Mouse (Mus musculus) olfactory bulb, adult 2 months (tissue): Measurements from ENCODE around the gene Gdf11. TPM values are rescaled to one million over a fixed set of nuclear protein-coding genes. Genes with fewer than 3 reads are reported as not detected.
A peak's percentile ranks its signal among the peaks of the same experiment; 100 is the strongest.

ENCODE experiments used
- H3K27ac ChIP-seq: fragments of 200-500 bp; 2 replicates; pipeline ENCODE4 v1.5.1; 2012; ENCODE audit warnings: low read depth, low read length; ENCODE audit not compliant: insufficient read depth
- H3K4me1 ChIP-seq: fragments of 200-500 bp; 2 replicates; pipeline ENCODE4 v1.6.1; 2012; ENCODE audit warnings: low read length; ENCODE audit not compliant: control insufficient read depth, insufficient read depth
- H3K4me3 ChIP-seq: fragments of 200-500 bp; 2 replicates; pipeline ENCODE4 v1.5.1; 2012; ENCODE audit warnings: mild to moderate bottlenecking, low read depth, low read length, moderate library complexity; ENCODE audit not compliant: insufficient read depth
- CTCF ChIP-seq: fragments of 200-500 bp; IDR thresholded peaks from 2 replicates; pipeline ENCODE4 v1.5.1; 2012; ENCODE audit warnings: low read depth, mild to moderate bottlenecking, low read length, moderate library complexity; ENCODE audit not compliant: insufficient read depth
- POLR2A ChIP-seq: fragments of 200-500 bp; IDR thresholded peaks from 2 replicates; pipeline ENCODE4 v1.6.1; 2012; ENCODE audit warnings: mild to moderate bottlenecking, low read depth, low read length, moderate library complexity; ENCODE audit not compliant: insufficient read depth
- WGBS: fragments of 180-500 bp; shearing (Covaris S2); methylation state at CpG from one replicate; pipeline ENCODE4 v1.1.7; 2018; 5-methylcytosine and 5-hydroxymethylcytosine counted together
- polyA plus RNA-seq: library from polyadenylated mRNA; stranded (reverse); fragments of >200 nt; gene quantifications from 2 replicates; pipeline ENCODE4 v1.2.4, GENCODE M21; 2012; ENCODE audit warnings: low replicate concordance; ENCODE audit not compliant: missing spikeins, insufficient read depth, insufficient read length

Gene Gdf11
- polyA plus RNA-seq, 1 experiment = not detected

DNA sequence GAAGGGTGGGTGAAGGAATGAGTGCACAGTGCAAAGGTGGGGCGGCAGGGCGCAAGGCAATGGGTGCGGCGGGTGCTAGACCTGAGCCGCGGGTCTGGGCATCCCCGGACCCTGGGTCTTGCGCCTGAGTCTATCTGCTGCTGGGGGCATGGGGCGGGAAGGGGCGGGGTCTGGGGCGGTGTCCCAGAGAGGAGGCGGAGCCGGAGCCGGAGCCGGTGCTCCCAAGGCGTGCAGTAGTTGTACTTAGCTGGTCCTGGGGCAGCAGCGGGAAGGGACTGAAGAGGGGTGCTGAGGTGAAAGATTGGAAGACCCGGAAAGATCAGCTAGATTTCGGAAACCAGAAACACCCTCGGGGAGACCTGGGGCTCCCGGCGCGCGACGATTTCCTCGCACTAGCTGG is 42.1 kb upstream of the Gdf11 start, which contains the start of gene Itga7:
TSS of gene Itga7 (plus strand) at position 245 of the 400 bp plus-strand sequence.
- Histone ChIP-seq H3K4me3 (peak within 1 kb of the TSS; percentile 45), H3K27ac (no peak within 1 kb of the TSS), H3K4me1 (peaks cover 19% of the 10 kb centered on the region)
- TF ChIP-seq CTCF (no peak), POLR2A (0 out of 2 replicates have a peak, but pooled peaks have one; percentile 18)
- WGBS = 2% methylated on average over 26 of the region's 26 CpGs

- no peak overlapping the region for H3K4me3 ChIP-seq
These were observed 39.9 kb upstream of the Gdf11 start for GRCm38 (mm10) chr10:128931441-128931840.

GRCm38 (mm10) chr10:128929638-128930378 is 38.3 kb upstream of the Gdf11 start:
- peaks cover 19% of the 10 kb centered on the region for H3K4me1 ChIP-seq
- no peak overlapping the region for H3K27ac ChIP-seq
- WGBS = 61% methylated on average over 7 of the region's 7 CpGs
- no peak overlapping the region for H3K4me3 ChIP-seq
- TF ChIP-seq POLR2A (no peak), CTCF (no peak)

More at GRCm38 (mm10) chr10:128931441-128931840, 39.9 kb upstream of the Gdf11 start:
- TF ChIP-seq POLR2A (no peak), CTCF (no peak)
- 50% methylated on average over 2 of the region's 2 CpGs for WGBS
- H3K27ac ChIP-seq = no peak overlapping the region
- H3K4me1 ChIP-seq = peaks cover 19% of the 10 kb centered on the region

- Histone ChIP-seq H3K4me1 (peaks cover 9% of the 10 kb centered on the region; the same call in 1 of the 2 replicates), H3K27ac (no peak overlapping the region), H3K4me3 (no peak overlapping the region)
- WGBS = 33% methylated on average over 4 of the region's 4 CpGs
- no peak for TF ChIP-seq POLR2A
- no peak for TF ChIP-seq CTCF
These were observed 36.8 kb upstream of the Gdf11 start for GRCm38 (mm10) chr10:128928356-128928755.

- WGBS = 27% methylated on average over 9 of the region's 9 CpGs
- TF ChIP-seq CTCF (no peak), POLR2A (no peak)
- H3K4me3 ChIP-seq = peak within 1 kb of the TSS; percentile 85
These were observed 32.4 kb upstream of the Gdf11 start, which contains the start of gene Bloc1s1 for GRCm38 (mm10) chr10:128923935-128924334. Gene Bloc1s1, minus strand, starts transcription at chr10:128924035.

GRCm38 (mm10) chr10:128923013-128923691 is 31.6 kb upstream of the Gdf11 start:
- under 1% methylated on average over 42 of the region's 42 CpGs for WGBS
- Histone ChIP-seq H3K4me3 (peak overlapping the region; percentile 85), H3K27ac (peak overlapping the region; percentile 95), H3K4me1 (peaks cover 21% of the 10 kb centered on the region)
- TF ChIP-seq POLR2A (peak; percentile 73), CTCF (no peak)

More at GRCm38 (mm10) chr10:128923935-128924334, 32.4 kb upstream of the Gdf11 start, which contains the start of gene Bloc1s1:
- Histone ChIP-seq H3K27ac (peak within 1 kb of the TSS; percentile 95), H3K4me1 (peaks cover 17% of the 10 kb centered on the region)

DNA sequence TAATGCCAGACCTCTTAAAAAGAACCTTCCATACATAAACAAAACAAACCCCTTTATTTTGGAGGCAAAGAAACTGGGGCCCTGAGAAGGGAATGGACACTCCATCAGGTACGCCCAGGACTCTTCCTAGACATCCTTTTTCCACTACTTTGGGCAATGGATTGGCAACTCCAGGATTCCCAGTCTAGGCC is 31.2 kb upstream of the Gdf11 start, which contains the start of gene Rdh5:
TSS of gene Rdh5 (minus strand) at position 67 of the 191 bp plus-strand sequence.
- 11% methylated on average over 1 of the region's 1 CpGs for WGBS
- H3K4me1 ChIP-seq = peaks cover 24% of the 10 kb centered on the region
- no peak for TF ChIP-seq POLR2A
- TF ChIP-seq CTCF = no peak
- peak within 1 kb of the TSS; percentile 95 for H3K27ac ChIP-seq
- H3K4me3 ChIP-seq = peak within 1 kb of the TSS; percentile 85

GRCm38 (mm10) chr10:128921883-128922821 is 30.6 kb upstream of the Gdf11 start:
- no peak overlapping the region for H3K4me3 ChIP-seq
- 0 out of 2 replicates have a peak overlapping the region, but pooled peaks have one; percentile 34 for H3K27ac ChIP-seq
- peaks cover 24% of the 10 kb centered on the region for H3K4me1 ChIP-seq
- no peak for TF ChIP-seq POLR2A
- no peak for TF ChIP-seq CTCF
- WGBS = 57% methylated on average over 16 of the region's 16 CpGs
